16 mouse cellular contexts compared by ENCODE assay signal in the genomic region with DNA sequence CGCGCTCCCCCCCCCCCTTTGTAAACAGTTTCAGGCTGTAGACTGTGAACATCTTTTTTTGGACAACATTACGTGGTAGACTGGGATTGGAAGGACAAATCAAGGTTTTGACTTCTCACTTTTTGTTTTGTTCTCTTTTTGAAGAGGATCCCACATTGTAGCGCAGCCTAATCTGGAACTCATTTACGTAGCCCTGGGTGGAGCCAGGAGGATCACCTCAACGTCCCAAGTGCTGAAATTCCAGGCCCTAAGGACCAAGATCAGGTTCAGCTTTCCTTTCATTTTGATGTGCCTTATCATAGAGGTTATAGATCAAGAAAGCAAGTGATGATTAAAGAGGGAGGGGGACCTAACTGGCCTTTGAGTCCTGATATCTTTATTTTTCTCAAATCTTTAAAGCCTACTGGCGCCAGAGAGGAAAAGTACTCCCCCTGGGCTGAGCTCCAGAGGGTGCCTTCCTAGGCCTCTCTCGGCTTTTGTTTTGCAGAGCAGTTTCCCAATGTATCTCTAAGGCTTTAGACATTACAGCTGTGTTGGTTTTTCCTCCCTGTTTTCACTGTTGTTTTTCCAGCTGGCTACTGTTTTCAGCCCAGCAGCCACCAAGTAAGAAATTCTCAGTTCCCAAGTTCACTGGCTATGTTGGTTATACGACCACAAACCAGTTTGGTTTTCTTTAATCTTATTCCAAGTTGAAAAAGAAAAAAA. TPM values are rescaled to one million over a fixed set of nuclear protein-coding genes. Genes with fewer than 3 reads are reported as not detected.
A peak's percentile ranks its signal among the peaks of the same experiment; 100 is the strongest.
DNase-seq lines count a peak whose midpoint lies in the region; TF ChIP-seq lines count a peak whose summit lies in the region.
"Had no signal": no experiment of that assay in that cellular context is flagged by ENCODE, and none has a peak within 500 bp of the region (broad histone marks: within the 10 kb centered on the region; RNA-seq: fewer than 3 reads in every experiment).

No protein-coding gene starts in this region.

- H3K4me3 ChIP-seq in testis, adult 2 months (ENCODE audit: control insufficient read depth, low read depth, low read length) = no peak overlapping the region
- H3K4me3 ChIP-seq: forebrain, embryonic 12.5 days; heart, embryonic 12.5 days; liver, embryonic 13.5 days; lung, embryonic 15.5 days; neural tube, embryonic 12.5 days had no signal

- no peak for TF ChIP-seq POLR2A in testis, adult 2 months (IDR thresholded peaks at IDR 0.05; ENCODE audit: control insufficient read depth, low read depth, low read length)

- H3K27me3 ChIP-seq in testis, adult 2 months (ENCODE audit: control insufficient read depth, insufficient read depth, low read length) = no peaks in the 10 kb centered on the region
- H3K27me3 ChIP-seq: neural tube, embryonic 12.5 days had no signal

- no peaks in the 10 kb centered on the region for H3K36me3 ChIP-seq in testis, adult 2 months (ENCODE audit: control insufficient read depth, insufficient read depth, low read length)
- H3K36me3 ChIP-seq: forebrain, embryonic 12.5 days; heart, embryonic 12.5 days; liver, embryonic 13.5 days; lung, embryonic 15.5 days; neural tube, embryonic 12.5 days had no signal

- H3K4me1 ChIP-seq in testis, adult 2 months (ENCODE audit: control insufficient read depth, insufficient read depth, low read length) = no peaks in the 10 kb centered on the region
- H3K4me1 ChIP-seq: forebrain, embryonic 12.5 days; heart, embryonic 12.5 days; neural tube, embryonic 12.5 days had no signal

- H3K27ac ChIP-seq in testis, adult 2 months (ENCODE audit: control insufficient read depth, insufficient read depth, low read depth, low read length) = 0 out of 2 replicates have a peak overlapping the region, but pooled peaks have one; percentile 36
- H3K27ac ChIP-seq: forebrain, embryonic 12.5 days; liver, embryonic 13.5 days; lung, embryonic 15.5 days; neural tube, embryonic 12.5 days had no signal

- TF ChIP-seq CTCF in testis, adult 2 months (IDR thresholded peaks at IDR 0.05; ENCODE audit: control insufficient read depth, insufficient read depth, insufficient replicate concordance, low read depth, low read length) = no peak

- DNase-seq in kidney, postnatal 10 days = peak; percentile 25
- DNase-seq in kidney, adult 9 months = no peak
- DNase-seq in testis, postnatal 14 days (ENCODE audit: low spot score) = no peak
- DNase-seq in embryo, embryonic 9.5 days (ENCODE audit: extremely low spot score) = peak; percentile 4
- no peak for DNase-seq in urinary bladder, postnatal 4 days (ENCODE audit: low spot score in 2 of 2)
- no peak for DNase-seq in right cerebral cortex, adult 18-20 months
- DNase-seq: adrenal gland, postnatal 10 days; cerebellum, adult 18-20 months; cerebellum, postnatal 36 days; kidney, adult 8-10 months; liver, embryonic 13.5 days had no signal

RNA-seq across cellular contexts. Expression of gene Ogt, which starts 2.9 kb away (rescaled TPM):
- polyA plus RNA-seq in testis, adult 2 months (2012; rRNA removed) = 21.0 and 24.0 TPM in 2 replicates

Comparison
In these comparisons a context has a peak if more than half of its experiments do, and no peak if none do; other contexts are left out.
1. DNase-seq: peak in kidney, postnatal 10 days (single experiment) and embryo, embryonic 9.5 days (single experiment); none in kidney, adult 9 months (single experiment), testis, postnatal 14 days (single experiment), urinary bladder, postnatal 4 days (0 of 2) and right cerebral cortex, adult 18-20 months (single experiment).